Comparison of ENCODE assay signal across 16 mouse cellular contexts in genomic region chr7:66184026-66184425, GRCm38 (mm10).
"Had no signal": no experiment of that assay in that cellular context is flagged by ENCODE, and none has a peak within 500 bp of the region (broad histone marks: within the 10 kb centered on the region; RNA-seq: fewer than 3 reads in every experiment).

No protein-coding gene starts in this region.

- H3K27me3 ChIP-seq: megakaryocyte, embryonic 14.5 days; neural tube, embryonic 12.5 days; neural tube, embryonic 15.5 days had no signal

- H3K4me3 ChIP-seq: layer of hippocampus, adult 2 months; megakaryocyte, embryonic 14.5 days; midbrain, embryonic 10.5 days; neural tube, embryonic 12.5 days; neural tube, embryonic 15.5 days had no signal

- H3K36me3 ChIP-seq: midbrain, embryonic 10.5 days; neural tube, embryonic 12.5 days; neural tube, embryonic 15.5 days had no signal

- H3K27ac ChIP-seq: kidney, postnatal 0 days; layer of hippocampus, adult 2 months; midbrain, embryonic 10.5 days; neural tube, embryonic 12.5 days; neural tube, embryonic 15.5 days had no signal

- DNase-seq: kidney, adult 2 months; kidney, postnatal 25 days; layer of hippocampus, adult 9-11 months; midbrain, embryonic 14.5 days; retina, postnatal 1 day; right cerebral cortex, postnatal 25 days; thymus, adult 18-20 months; thymus, postnatal 4 days had no signal

- H3K4me1 ChIP-seq: neural tube, embryonic 15.5 days had no signal

- H3K4me2 ChIP-seq: liver, embryonic 11.5 days; neural tube, embryonic 12.5 days; neural tube, embryonic 15.5 days had no signal

- H3K9me3 ChIP-seq: midbrain, embryonic 10.5 days; neural tube, embryonic 12.5 days; neural tube, embryonic 15.5 days had no signal

- H3K9ac ChIP-seq: neural tube, embryonic 12.5 days; neural tube, embryonic 15.5 days had no signal

- ATAC-seq: intestine, postnatal 0 days had no signal
